Mouse (Mus musculus): ENCODE results near the gene Vma21-ps. TPM values are rescaled to one million over a fixed set of nuclear protein-coding genes. Genes with fewer than 3 reads are reported as not detected.
A peak's percentile ranks its signal among the peaks of the same experiment; 100 is the strongest.

The Vma21-ps gene
- polyA plus RNA-seq, 1 experiment from 2014 or later, result not detected

GRCm38 (mm10) chr4:52461321-52461720, 35.7 kb downstream of the Vma21-ps start:
- no peak overlapping the region for H3K27ac ChIP-seq (replicated peaks; ENCODE audit: low read depth, low read length)
- H3K27me3 ChIP-seq (ENCODE audit: control insufficient read depth, insufficient read depth, low read length), result no peaks in the 10 kb centered on the region
- no peak overlapping the region for H3K4me2 ChIP-seq (ENCODE audit: low read depth, low read length)
- 89% methylated on average over 5 of the region's 5 CpGs for whole genome bisulfite sequencing
- DNase-seq (ENCODE audit: low spot score), result no peak
- H3K4me3 ChIP-seq (ENCODE audit: low read depth, low read length), result no peak overlapping the region
- ATAC-seq (replicated peaks; ENCODE audit: insufficient number of reproducible peaks, low FRiP score, low TSS enrichment, low read depth), result no peak
- no peak overlapping the region for H3K9ac ChIP-seq (replicated peaks; ENCODE audit: low read length)
- no peaks in the 10 kb centered on the region for H3K4me1 ChIP-seq (ENCODE audit: control insufficient read depth, insufficient read depth, low read length)
- H3K36me3 ChIP-seq (replicated peaks; ENCODE audit: control insufficient read depth, insufficient read depth, low read depth, low read length), result peaks cover 6% of the 10 kb centered on the region
- no peaks in the 10 kb centered on the region for H3K9me3 ChIP-seq (replicated peaks; ENCODE audit: control insufficient read depth, low read length)

- Histone ChIP-seq H3K9ac (replicated peaks; ENCODE audit: low read length) (no peak overlapping the region), H3K36me3 (replicated peaks; ENCODE audit: control insufficient read depth, insufficient read depth, low read depth, low read length) (peaks cover 6% of the 10 kb centered on the region), H3K27ac (replicated peaks; ENCODE audit: low read depth, low read length) (no peak overlapping the region), H3K9me3 (replicated peaks; ENCODE audit: control insufficient read depth, low read length) (no peaks in the 10 kb centered on the region), H3K27me3 (ENCODE audit: control insufficient read depth, insufficient read depth, low read length) (no peaks in the 10 kb centered on the region), H3K4me1 (ENCODE audit: control insufficient read depth, insufficient read depth, low read length) (no peaks in the 10 kb centered on the region), H3K4me3 (ENCODE audit: low read depth, low read length) (no peak overlapping the region), H3K4me2 (ENCODE audit: low read depth, low read length) (no peak overlapping the region)
- DNase-seq (ENCODE audit: low spot score) (peak; percentile 26), ATAC-seq (replicated peaks; ENCODE audit: insufficient number of reproducible peaks, low FRiP score, low TSS enrichment, low read depth) (no peak)
- WGBS, result 100% methylated on average over 1 of the region's 1 CpGs
Measured at GRCm38 (mm10) chr4:52459726-52460125, 37.3 kb downstream of the Vma21-ps start.

Other genes starting within 250 kb of the Vma21-ps start
- 229 and 260 TPM in 2 replicates for gene Smc2, start 58.0 kb downstream of the Vma21-ps start, polyA plus RNA-seq (2014; fragmentation: Nextera tagmentation; extraction: Ambion mirVana)
- gene Toporsl, start 99.0 kb upstream of the Vma21-ps start, polyA plus RNA-seq (2014; fragmentation: Nextera tagmentation; extraction: Ambion mirVana), result not detected in 2 replicates